Mouse (Mus musculus) forebrain, postnatal 0 days (tissue): ENCODE results near the gene Panx3. TPM values are rescaled to one million over a fixed set of nuclear protein-coding genes. Genes with fewer than 3 reads are reported as not detected.

Experiments used
- ATAC-seq: fragments of 200-750 bp; cut with Nextera tagmentation; 2 replicates; pipeline ENCODE4 v1.8.0; 2017; ENCODE audit warnings: mild to moderate bottlenecking, moderate library complexity
- DNase-seq: peaks from one replicate; pipeline ENCODE4 v3.0.0-alpha.2; 2015
- H3K27ac ChIP-seq: fragments of 300-500 bp; sonication (generic); 2 replicates; pipeline ENCODE4 v1.5.1; 2014; ENCODE audit warnings: low read depth, mild to moderate bottlenecking, antibody characterized with exemption, low read length, moderate library complexity, mixed read lengths
- H3K27me3 ChIP-seq: fragments of 300-500 bp; sonication (generic); 2 replicates; pipeline ENCODE4 v1.6.1; 2014; ENCODE audit warnings: mild to moderate bottlenecking, low read length, mixed read lengths; ENCODE audit not compliant: insufficient read depth
- H3K36me3 ChIP-seq: fragments of 300-500 bp; sonication (generic); 2 replicates; pipeline ENCODE4 v1.6.1; 2014; ENCODE audit warnings: mild to moderate bottlenecking, moderate library complexity; ENCODE audit not compliant: insufficient read depth
- H3K4me1 ChIP-seq: fragments of 300-500 bp; sonication (generic); 2 replicates; pipeline ENCODE4 v1.6.1; 2014; ENCODE audit warnings: antibody characterized with exemption; ENCODE audit not compliant: insufficient read depth
- H3K4me2 ChIP-seq: fragments of 300-500 bp; sonication (generic); 2 replicates; pipeline ENCODE4 v1.6.1; 2014; ENCODE audit warnings: low read depth, mild to moderate bottlenecking, moderate library complexity
- H3K4me3 ChIP-seq: fragments of 300-500 bp; sonication (generic); 2 replicates; pipeline ENCODE4 v1.5.1; 2014; ENCODE audit warnings: low read depth, low read length, mixed read lengths
- H3K9ac ChIP-seq: fragments of 300-500 bp; sonication (generic); 2 replicates; pipeline ENCODE4 v1.6.1; 2014; ENCODE audit warnings: mild to moderate bottlenecking
- H3K9me3 ChIP-seq: fragments of 300-500 bp; sonication (generic); 2 replicates; pipeline ENCODE4 v1.6.1; 2016; ENCODE audit warnings: low read length
- CTCF ChIP-seq: sonication (generic); IDR thresholded peaks from 2 replicates; pipeline ENCODE4 v1.5.1; 2016; ENCODE audit warnings: antibody characterized with exemption, control low read depth, low read depth
- WGBS: fragments of 180-500 bp; shearing (Covaris S2); extraction: QIAGEN DNeasy Blood & Tissue Kit; methylation state at CpG from one replicate; pipeline ENCODE4 v1.1.7; 2014; 5-methylcytosine and 5-hydroxymethylcytosine counted together
- polyA plus RNA-seq: library from polyadenylated mRNA; unstranded; fragments of >200 nt; fragmentation: Nextera tagmentation; extraction: Ambion mirVana; gene quantifications from 2 replicates; pipeline ENCODE4 v1.2.1, GENCODE M21; 2015
- total RNA-seq: library from RNA; depleted of rRNA; stranded (reverse); fragments of >200 nt; gene quantifications from 2 replicates; pipeline ENCODE4 v1.2.3, GENCODE M21; 2014; rRNA removed

Panx3 gene
- total and polyA plus RNA-seq, 2 experiments from 2014 or later: 1.8 TPM; not detected in 1

DNA sequence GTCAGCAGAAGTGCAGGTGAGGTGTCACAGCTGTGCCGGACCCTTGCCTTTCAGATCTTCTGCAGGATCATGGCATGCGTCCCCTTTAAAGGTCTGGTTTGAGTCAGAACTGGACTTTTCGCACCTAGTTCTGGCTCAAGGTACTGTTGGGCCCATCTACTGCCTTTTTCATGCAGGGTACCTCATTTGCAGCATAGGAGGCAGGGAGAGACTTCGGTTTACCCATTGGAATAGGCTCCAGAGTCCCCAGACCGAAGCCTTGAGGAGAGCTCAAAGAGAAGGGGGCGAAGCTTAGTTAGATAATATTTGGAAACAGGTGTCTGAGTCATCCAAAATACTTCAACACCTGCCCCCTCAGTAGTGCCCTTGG, 55.1 kb downstream of the Panx3 start:
- 17% methylated on average over 6 of the region's 6 CpGs for WGBS
- peaks cover 8% of the 10 kb centered on the region for H3K4me1 ChIP-seq
- H3K9me3 ChIP-seq: no peaks in the 10 kb centered on the region
- ATAC-seq (peak; percentile 50), DNase-seq (no peak)
- no peaks in the 10 kb centered on the region for H3K27me3 ChIP-seq
- H3K27ac ChIP-seq: peak overlapping the region; percentile 87
- peak overlapping the region; percentile 60 for H3K4me3 ChIP-seq
- TF ChIP-seq CTCF: no peak
- H3K36me3 ChIP-seq: no peaks in the 10 kb centered on the region
- H3K4me2 ChIP-seq: peak overlapping the region; percentile 66
- H3K9ac ChIP-seq: peak overlapping the region; percentile 86

DNA sequence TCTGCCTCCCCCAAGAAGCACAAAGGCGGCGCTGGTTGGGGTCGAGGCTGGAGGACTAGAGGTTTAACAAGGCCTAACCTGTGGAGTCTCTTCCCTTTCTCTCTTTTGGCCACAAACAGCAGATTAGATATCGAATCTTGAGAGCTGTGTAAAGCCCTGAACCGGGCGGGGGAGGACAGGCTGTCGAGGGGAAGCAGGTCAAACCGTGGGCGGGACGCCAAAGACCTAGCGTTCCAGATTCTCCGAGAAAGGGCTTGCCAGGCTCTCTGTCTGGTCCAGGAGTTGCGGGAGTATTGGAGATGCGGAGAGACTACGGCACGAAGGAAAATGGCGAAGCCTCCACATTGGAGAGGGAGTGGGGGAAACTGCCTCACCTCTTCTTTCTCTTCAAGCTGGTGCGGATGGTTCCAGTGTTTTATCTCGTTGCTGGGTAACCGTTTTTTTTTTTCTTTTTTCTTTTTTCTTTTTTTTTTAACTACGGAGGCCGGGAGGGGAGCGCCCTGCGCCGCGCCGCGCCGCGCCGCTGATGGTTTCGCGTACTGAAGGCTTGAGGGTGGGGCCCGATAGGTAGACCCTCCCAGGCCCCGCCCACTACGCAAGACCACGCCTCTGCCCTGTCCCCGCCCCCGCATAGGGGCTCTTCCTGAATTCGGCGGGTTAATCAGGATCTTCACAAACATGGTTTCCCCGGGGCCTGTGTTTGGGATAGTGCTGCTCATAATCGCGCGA, 55.7 kb downstream of the Panx3 start, which contains the start of gene Spa17:
Gene Spa17, minus strand, starts transcription at position 541 of the 729 bp plus-strand sequence.
- Histone ChIP-seq H3K4me3 (peak within 1 kb of the TSS; percentile 60), H3K9ac (peak within 1 kb of the TSS; percentile 86), H3K27ac (peak within 1 kb of the TSS; percentile 87), H3K4me1 (peaks cover 8% of the 10 kb centered on the region), H3K9me3 (no peaks in the 10 kb centered on the region), H3K4me2 (peak within 1 kb of the TSS; percentile 66), H3K27me3 (no peaks in the 10 kb centered on the region), H3K36me3 (no peaks in the 10 kb centered on the region)
- no peak for TF ChIP-seq CTCF
- under 1% methylated on average over 45 of the region's 45 CpGs for WGBS
- DNase-seq (peak; percentile 94), ATAC-seq (peak; percentile 93)

Other genes with a start within 250 kb of the Panx3 start
- gene Robo3, start 236.0 kb downstream of the Panx3 start, total RNA-seq: 1.2 and 1.9 TPM in 2 replicates
- 0.48 and 1.5 TPM in 2 replicates for gene Robo3, start 236.0 kb downstream of the Panx3 start, polyA plus RNA-seq
- gene Msantd2, start 179.9 kb downstream of the Panx3 start, total RNA-seq: 43.3 and 122 TPM in 2 replicates
- gene Msantd2, start 179.9 kb downstream of the Panx3 start, polyA plus RNA-seq: 15.3 and 19.5 TPM in 2 replicates
- gene Esam, start 141.2 kb downstream of the Panx3 start, total RNA-seq: 29.0 and 144 TPM in 2 replicates
- 36.3 and 37.3 TPM in 2 replicates for gene Esam, start 141.2 kb downstream of the Panx3 start, polyA plus RNA-seq
- 2.4 and 2.5 TPM in 2 replicates for gene Vsig2, start 130.0 kb downstream of the Panx3 start, total RNA-seq
- gene Vsig2, start 130.0 kb downstream of the Panx3 start, polyA plus RNA-seq: 1.2 and 1.3 TPM in 2 replicates
- gene Nrgn, start 116.3 kb downstream of the Panx3 start, total RNA-seq: 76.2 and 112 TPM in 2 replicates
- 152 and 176 TPM in 2 replicates for gene Nrgn, start 116.3 kb downstream of the Panx3 start, polyA plus RNA-seq
- gene Siae, start 113.5 kb downstream of the Panx3 start, total RNA-seq: 9.2 and 13.8 TPM in 2 replicates
- 8.9 and 13.7 TPM in 2 replicates for gene Siae, start 113.5 kb downstream of the Panx3 start, polyA plus RNA-seq
- gene Spa17, start 55.5 kb downstream of the Panx3 start, total RNA-seq: 2.4 and 5.3 TPM in 2 replicates
- 10.2 and 10.8 TPM in 2 replicates for gene Spa17, start 55.5 kb downstream of the Panx3 start, polyA plus RNA-seq
- 63.5 and 72.6 TPM in 2 replicates for gene Tbrg1, start 11.9 kb downstream of the Panx3 start, total RNA-seq
- gene Tbrg1, start 11.9 kb downstream of the Panx3 start, polyA plus RNA-seq: 84.3 and 97.0 TPM in 2 replicates
- not detected in 2 replicates for gene Olfr160, start 47.0 kb upstream of the Panx3 start, total RNA-seq
- not detected in 2 replicates for gene Olfr160, start 47.0 kb upstream of the Panx3 start, polyA plus RNA-seq
- gene Olfr874, start 75.9 kb upstream of the Panx3 start, total RNA-seq: not detected in 2 replicates
- gene Olfr874, start 75.9 kb upstream of the Panx3 start, polyA plus RNA-seq: not detected in 2 replicates
- not detected in 2 replicates for gene Olfr875, start 102.6 kb upstream of the Panx3 start, total RNA-seq
- 0.16 TPM in 1 of 2 replicates, not detected in the other for gene Olfr875, start 102.6 kb upstream of the Panx3 start, polyA plus RNA-seq
- gene Olfr876, start 133.8 kb upstream of the Panx3 start, total RNA-seq: not detected in 2 replicates
- not detected in 2 replicates for gene Olfr876, start 133.8 kb upstream of the Panx3 start, polyA plus RNA-seq
- gene Olfr877, start 185.0 kb upstream of the Panx3 start, total RNA-seq: not detected in 2 replicates
- 0.11 TPM in 1 of 2 replicates, not detected in the other for gene Olfr877, start 185.0 kb upstream of the Panx3 start, polyA plus RNA-seq
- gene Olfr145, start 227.5 kb upstream of the Panx3 start, total RNA-seq: not detected in 2 replicates
- gene Olfr145, start 227.5 kb upstream of the Panx3 start, polyA plus RNA-seq: not detected in 2 replicates
- gene Olfr878, start 248.6 kb upstream of the Panx3 start, total RNA-seq: not detected in 2 replicates
- gene Olfr878, start 248.6 kb upstream of the Panx3 start, polyA plus RNA-seq: not detected in 2 replicates